Mouse (Mus musculus): ENCODE results near the gene Ostn. TPM values are rescaled to one million over a fixed set of nuclear protein-coding genes. Genes with fewer than 3 reads are reported as not detected.

Gene Ostn
- total and polyA plus RNA-seq, 3 experiments, result not detected

DNA sequence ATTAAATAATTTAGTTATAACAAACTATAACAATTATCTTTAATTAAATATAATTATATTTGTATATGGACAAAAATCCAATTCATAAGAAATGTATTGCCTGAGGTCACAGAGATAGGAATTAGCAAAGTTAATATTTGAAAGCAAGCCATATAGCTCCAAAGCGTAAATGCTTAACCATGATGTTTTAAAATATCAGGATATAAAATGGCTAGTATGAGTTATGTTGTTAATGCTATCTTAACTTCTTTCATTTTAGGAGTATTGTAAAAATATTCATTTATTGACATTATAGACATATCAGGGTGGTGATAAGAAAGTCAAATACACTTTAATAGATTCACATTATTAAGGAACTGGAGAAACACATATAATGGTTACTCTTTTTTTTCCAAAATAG lies 52.8 kb downstream of the Ostn start:
- TF ChIP-seq CTCF (IDR thresholded peaks at IDR 0.05; ENCODE audit: low read depth, low read length) (no peak), POLR2AphosphoS5 (IDR thresholded peaks at IDR 0.05; ENCODE audit: insufficient replicate concordance, low read depth, low read length) (no peak), GATA1 (IDR thresholded peaks at IDR 0.05; ENCODE audit: borderline replicate concordance, low read length) (no peak), TAL1 (conservative IDR thresholded peaks at IDR 0.05; ENCODE audit: low read depth, low read length) (no peak), GATA2 (IDR thresholded peaks at IDR 0.05; ENCODE audit: borderline replicate concordance, low read depth, low read length) (no peak)
- DNase-seq (ENCODE audit: low spot score), result no peak
- H3K36me3 ChIP-seq (replicated peaks), result no peaks in the 10 kb centered on the region
- peaks cover 3% of the 10 kb centered on the region; the same call in 1 of the 2 replicates for H3K27me3 ChIP-seq (ENCODE audit: insufficient read depth, low read length)
- no peak for ATAC-seq (ENCODE audit: extremely low read depth, insufficient number of reproducible peaks, low FRiP score, poor library complexity, severe bottlenecking)
- H3K9me3 ChIP-seq (replicated peaks), result no peaks in the 10 kb centered on the region
- H3K4me3 ChIP-seq (ENCODE audit: low read depth, low read length), result no peak overlapping the region
- H3K4me1 ChIP-seq (ENCODE audit: insufficient read depth, low read depth, low read length), result no peaks in the 10 kb centered on the region

DNA sequence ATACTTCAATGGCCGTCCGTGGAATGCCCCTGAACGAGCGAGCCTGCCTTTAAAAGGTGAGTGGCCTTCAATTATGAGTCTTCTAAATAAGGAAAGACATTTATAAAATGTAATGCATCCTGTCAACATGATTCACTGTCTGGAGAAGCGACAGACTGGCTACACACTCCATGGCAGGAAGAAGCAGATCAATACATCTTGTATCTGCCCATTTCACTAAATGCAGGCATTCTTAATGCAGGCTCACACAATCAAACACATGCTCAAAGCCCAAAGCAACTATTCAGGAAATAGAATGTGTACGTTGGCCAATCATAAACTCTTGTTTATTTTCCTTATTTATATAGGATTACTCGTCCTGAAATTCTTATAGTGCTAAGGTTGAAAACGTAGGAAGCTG lies 62.9 kb downstream of the Ostn start, which contains the start of gene Uts2b:
Gene Uts2b, minus strand, starts transcription at position 49 of the 400 bp plus-strand sequence.
- Histone ChIP-seq H3K4me3 (ENCODE audit: low read depth, low read length) (no peak within 1 kb of the TSS), H3K36me3 (replicated peaks) (no peaks in the 10 kb centered on the region), H3K9me3 (replicated peaks) (no peaks in the 10 kb centered on the region), H3K4me1 (ENCODE audit: insufficient read depth, low read depth, low read length) (no peaks in the 10 kb centered on the region), H3K27me3 (ENCODE audit: insufficient read depth, low read length) (no peaks in the 10 kb centered on the region)
- no peak for DNase-seq (ENCODE audit: low spot score)
- TF ChIP-seq CTCF (IDR thresholded peaks at IDR 0.05; ENCODE audit: low read depth, low read length) (no peak), GATA2 (IDR thresholded peaks at IDR 0.05; ENCODE audit: borderline replicate concordance, low read depth, low read length) (no peak), GATA1 (IDR thresholded peaks at IDR 0.05; ENCODE audit: borderline replicate concordance, low read length) (no peak), POLR2AphosphoS5 (IDR thresholded peaks at IDR 0.05; ENCODE audit: insufficient replicate concordance, low read depth, low read length) (no peak), TAL1 (conservative IDR thresholded peaks at IDR 0.05; ENCODE audit: low read depth, low read length) (no peak)
- ATAC-seq (ENCODE audit: extremely low read depth, insufficient number of reproducible peaks, low FRiP score, poor library complexity, severe bottlenecking), result no peak

DNA sequence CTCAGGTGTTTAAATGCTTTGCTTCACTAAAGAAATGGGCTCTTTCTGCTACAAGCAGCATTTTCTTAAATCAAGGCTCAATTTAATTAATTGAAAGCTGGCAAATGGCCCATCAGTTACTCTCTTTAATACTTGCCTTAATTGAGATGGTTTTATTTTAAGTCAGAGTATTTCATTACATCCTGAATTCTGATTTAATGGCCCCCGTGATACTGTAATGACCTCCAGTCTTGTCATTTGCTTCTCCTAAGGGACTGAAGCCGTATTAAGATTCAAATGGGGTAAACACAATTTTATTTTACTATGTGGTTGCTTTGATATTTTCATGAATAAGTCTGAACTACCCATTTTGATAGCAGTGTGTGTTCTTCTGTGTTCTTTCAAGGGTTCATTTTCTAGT lies 63.4 kb downstream of the Ostn start:
- ATAC-seq (ENCODE audit: extremely low read depth, insufficient number of reproducible peaks, low FRiP score, poor library complexity, severe bottlenecking), result no peak
- TF ChIP-seq POLR2AphosphoS5 (IDR thresholded peaks at IDR 0.05; ENCODE audit: insufficient replicate concordance, low read depth, low read length) (no peak), GATA1 (IDR thresholded peaks at IDR 0.05; ENCODE audit: borderline replicate concordance, low read length) (no peak), TAL1 (conservative IDR thresholded peaks at IDR 0.05; ENCODE audit: low read depth, low read length) (no peak), GATA2 (IDR thresholded peaks at IDR 0.05; ENCODE audit: borderline replicate concordance, low read depth, low read length) (no peak), CTCF (IDR thresholded peaks at IDR 0.05; ENCODE audit: low read depth, low read length) (no peak)
- H3K9me3 ChIP-seq (replicated peaks), result no peaks in the 10 kb centered on the region
- no peaks in the 10 kb centered on the region for H3K4me1 ChIP-seq (ENCODE audit: insufficient read depth, low read depth, low read length)
- no peak for DNase-seq (ENCODE audit: low spot score)
- H3K36me3 ChIP-seq (replicated peaks), result no peaks in the 10 kb centered on the region
- no peak overlapping the region for H3K4me3 ChIP-seq (ENCODE audit: low read depth, low read length)
- H3K27me3 ChIP-seq (ENCODE audit: insufficient read depth, low read length), result no peaks in the 10 kb centered on the region

DNA sequence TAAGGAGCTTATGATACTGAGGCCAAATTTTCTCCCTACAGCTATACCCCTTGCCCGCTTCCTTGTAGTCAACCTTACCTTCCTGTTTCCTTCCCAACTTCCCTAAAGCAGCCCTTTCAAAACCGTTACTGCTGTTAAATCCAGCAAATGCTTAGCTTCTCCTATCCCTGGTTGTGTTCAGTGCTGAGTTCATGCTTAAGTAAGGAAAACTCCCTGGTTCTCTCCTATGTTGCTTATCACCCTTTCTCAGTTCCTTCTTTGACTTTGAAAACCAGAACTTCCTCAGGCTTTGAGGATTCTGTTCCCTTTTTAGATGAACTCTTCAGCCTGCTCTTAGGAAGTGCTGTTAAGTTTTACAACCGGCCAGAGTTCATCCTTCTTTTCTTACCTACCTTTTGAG lies 66.8 kb downstream of the Ostn start:
- Histone ChIP-seq H3K4me3 (ENCODE audit: low read depth, low read length) (no peak overlapping the region), H3K9me3 (replicated peaks) (no peaks in the 10 kb centered on the region), H3K36me3 (replicated peaks) (no peaks in the 10 kb centered on the region), H3K4me1 (ENCODE audit: insufficient read depth, low read depth, low read length) (no peaks in the 10 kb centered on the region), H3K27me3 (ENCODE audit: insufficient read depth, low read length) (no peaks in the 10 kb centered on the region)
- no peak for TF ChIP-seq CTCF (IDR thresholded peaks at IDR 0.05; ENCODE audit: low read depth, low read length)
- TF ChIP-seq TAL1 (conservative IDR thresholded peaks at IDR 0.05; ENCODE audit: low read depth, low read length), result no peak
- no peak for TF ChIP-seq GATA2 (IDR thresholded peaks at IDR 0.05; ENCODE audit: borderline replicate concordance, low read depth, low read length)
- no peak for TF ChIP-seq POLR2AphosphoS5 (IDR thresholded peaks at IDR 0.05; ENCODE audit: insufficient replicate concordance, low read depth, low read length)
- TF ChIP-seq GATA1 (IDR thresholded peaks at IDR 0.05; ENCODE audit: borderline replicate concordance, low read length), result no peak
- DNase-seq (ENCODE audit: low spot score) (no peak), ATAC-seq (ENCODE audit: extremely low read depth, insufficient number of reproducible peaks, low FRiP score, poor library complexity, severe bottlenecking) (no peak)

DNA sequence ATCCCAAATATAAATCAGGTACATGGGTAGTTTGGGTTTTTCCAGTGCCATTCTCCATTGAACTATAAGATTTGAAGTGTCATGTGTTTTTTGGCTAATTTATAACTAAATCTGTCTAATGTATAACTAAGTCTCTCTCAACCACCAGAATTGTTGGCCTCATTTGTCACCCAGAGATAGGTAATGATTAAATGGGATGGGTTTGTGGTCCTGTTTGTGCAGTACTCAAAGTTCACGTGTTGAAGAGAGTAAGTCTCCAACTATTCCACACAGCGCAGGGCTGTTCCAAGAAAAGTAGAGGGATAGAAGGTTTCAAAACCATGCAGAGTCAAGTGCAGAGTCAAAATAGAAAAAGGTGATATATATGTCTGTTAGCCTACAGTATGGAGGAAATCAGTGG lies 68.0 kb downstream of the Ostn start:
- H3K4me3 ChIP-seq (ENCODE audit: low read depth, low read length), result no peak overlapping the region
- no peaks in the 10 kb centered on the region for H3K4me1 ChIP-seq (ENCODE audit: insufficient read depth, low read depth, low read length)
- no peak for TF ChIP-seq GATA2 (IDR thresholded peaks at IDR 0.05; ENCODE audit: borderline replicate concordance, low read depth, low read length)
- TF ChIP-seq POLR2AphosphoS5 (IDR thresholded peaks at IDR 0.05; ENCODE audit: insufficient replicate concordance, low read depth, low read length), result no peak
- TF ChIP-seq TAL1 (conservative IDR thresholded peaks at IDR 0.05; ENCODE audit: low read depth, low read length), result no peak
- no peak for TF ChIP-seq GATA1 (IDR thresholded peaks at IDR 0.05; ENCODE audit: borderline replicate concordance, low read length)
- TF ChIP-seq CTCF (IDR thresholded peaks at IDR 0.05; ENCODE audit: low read depth, low read length), result no peak
- ATAC-seq (ENCODE audit: extremely low read depth, insufficient number of reproducible peaks, low FRiP score, poor library complexity, severe bottlenecking) (no peak), DNase-seq (ENCODE audit: low spot score) (no peak)
- H3K9me3 ChIP-seq (replicated peaks), result no peaks in the 10 kb centered on the region
- H3K36me3 ChIP-seq (replicated peaks), result no peaks in the 10 kb centered on the region
- no peaks in the 10 kb centered on the region for H3K27me3 ChIP-seq (ENCODE audit: insufficient read depth, low read length)

DNA sequence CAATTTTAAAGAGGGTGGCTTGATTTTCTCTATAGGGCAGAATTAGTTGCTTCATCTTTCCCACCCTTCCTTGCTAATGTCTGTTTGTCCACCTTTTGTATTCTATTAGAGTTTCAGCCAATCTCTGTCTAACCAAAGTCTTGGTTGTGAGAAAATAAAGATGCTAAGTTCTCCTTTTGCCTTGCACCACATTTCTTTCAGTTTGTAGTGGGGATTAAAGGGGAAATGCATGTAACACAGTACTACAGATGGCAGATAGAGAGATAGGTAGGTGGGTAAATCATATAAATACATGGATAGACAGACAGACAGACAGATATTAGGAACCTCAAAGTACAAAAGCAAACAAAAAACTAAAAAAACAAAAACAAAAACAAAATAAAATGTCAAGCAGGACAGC lies 69.3 kb downstream of the Ostn start:
- TF ChIP-seq POLR2AphosphoS5 (IDR thresholded peaks at IDR 0.05; ENCODE audit: insufficient replicate concordance, low read depth, low read length) (no peak), TAL1 (conservative IDR thresholded peaks at IDR 0.05; ENCODE audit: low read depth, low read length) (no peak), GATA1 (IDR thresholded peaks at IDR 0.05; ENCODE audit: borderline replicate concordance, low read length) (no peak), CTCF (IDR thresholded peaks at IDR 0.05; ENCODE audit: low read depth, low read length) (no peak), GATA2 (IDR thresholded peaks at IDR 0.05; ENCODE audit: borderline replicate concordance, low read depth, low read length) (no peak)
- Histone ChIP-seq H3K36me3 (replicated peaks) (no peaks in the 10 kb centered on the region), H3K4me1 (ENCODE audit: insufficient read depth, low read depth, low read length) (no peaks in the 10 kb centered on the region), H3K4me3 (ENCODE audit: low read depth, low read length) (no peak overlapping the region), H3K27me3 (ENCODE audit: insufficient read depth, low read length) (no peaks in the 10 kb centered on the region), H3K9me3 (replicated peaks) (no peaks in the 10 kb centered on the region)
- no peak for ATAC-seq (ENCODE audit: extremely low read depth, insufficient number of reproducible peaks, low FRiP score, poor library complexity, severe bottlenecking)
- no peak for DNase-seq (ENCODE audit: low spot score)
